Mouse (Mus musculus) CH12F3 (cell line): Measurements from ENCODE around the gene Trp73.

ENCODE experiments used
- in situ Hi-C: fragments of 300-500 bp; cut with MboI; formaldehyde crosslinking; loops from 2 replicates; pipeline ENCODE4 v1.14.3; 2020; ENCODE audit warnings: low sequenced_read_pairs

Trp73 gene

DNA sequence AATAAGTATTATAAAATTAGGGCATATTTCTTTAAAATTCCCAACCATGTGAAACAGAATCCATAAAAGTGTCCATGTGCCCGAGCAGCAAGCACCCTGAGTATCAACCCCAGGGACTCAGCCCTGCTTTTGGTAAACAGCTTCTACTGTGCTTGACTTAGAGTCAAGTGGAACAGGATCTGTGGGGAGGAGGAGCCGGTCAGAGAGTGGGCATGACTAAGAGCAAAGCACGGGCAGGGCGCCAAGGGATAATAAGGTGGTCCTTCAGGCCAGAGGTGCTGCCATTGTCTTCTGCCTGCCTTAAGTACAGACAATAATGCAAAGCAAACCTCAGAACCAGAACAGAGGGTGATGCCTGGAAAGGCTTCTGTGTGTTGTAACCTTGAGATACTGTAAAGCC lies 132.2 kb downstream of the Trp73 start:
- in situ Hi-C loops: no loop called here

DNA sequence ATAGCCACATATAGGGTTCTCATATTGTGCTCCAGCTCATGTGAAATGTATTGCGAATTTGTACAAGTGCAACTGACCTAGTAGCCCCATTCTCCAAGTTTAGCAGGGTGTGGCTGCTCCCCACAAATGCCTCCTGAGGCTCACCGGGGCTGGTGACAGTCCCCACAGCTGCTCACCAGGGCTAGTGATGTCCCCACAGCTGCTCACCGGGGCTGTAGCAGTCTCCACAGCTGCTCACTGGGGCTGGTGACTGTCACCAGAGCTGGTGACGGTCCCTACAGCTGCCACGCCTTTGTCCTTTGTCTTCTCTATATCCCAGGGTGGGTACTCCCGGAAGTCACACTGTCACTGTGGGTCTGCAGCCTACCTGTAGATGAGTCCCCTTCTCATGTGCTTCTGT lies 133.7 kb downstream of the Trp73 start:
- in situ Hi-C loops: no loop called here
